Mouse (Mus musculus): ENCODE measurements at regions not wholly inside any gene's neighbourhood (a gene's known extent, or its start where the extent isn't known, plus 50 kb on each side); places are given as distances from the start of the nearest gene placed in this dataset.

DNA sequence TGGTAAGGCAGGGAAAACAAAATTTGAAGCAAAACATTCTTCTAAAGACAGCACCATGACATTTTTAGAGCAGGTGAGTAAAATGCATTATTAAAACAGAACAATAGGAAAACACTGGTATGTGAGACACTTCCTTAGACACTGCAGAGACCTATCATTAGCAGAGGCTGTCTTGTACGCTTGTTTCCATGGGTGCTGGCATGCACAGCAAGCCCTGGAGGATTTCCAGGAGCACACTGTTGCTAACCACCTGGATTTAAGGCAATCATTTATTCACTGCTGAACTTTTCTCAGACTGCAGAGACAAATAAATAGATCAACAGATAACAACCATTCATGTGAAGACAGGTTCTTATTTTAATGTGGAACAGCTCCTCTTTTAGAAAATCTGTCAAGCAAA, 127.7 kb downstream of the Pros1 start:
- WGBS: 73% methylated on average over 1 of the region's 1 CpGs

DNA sequence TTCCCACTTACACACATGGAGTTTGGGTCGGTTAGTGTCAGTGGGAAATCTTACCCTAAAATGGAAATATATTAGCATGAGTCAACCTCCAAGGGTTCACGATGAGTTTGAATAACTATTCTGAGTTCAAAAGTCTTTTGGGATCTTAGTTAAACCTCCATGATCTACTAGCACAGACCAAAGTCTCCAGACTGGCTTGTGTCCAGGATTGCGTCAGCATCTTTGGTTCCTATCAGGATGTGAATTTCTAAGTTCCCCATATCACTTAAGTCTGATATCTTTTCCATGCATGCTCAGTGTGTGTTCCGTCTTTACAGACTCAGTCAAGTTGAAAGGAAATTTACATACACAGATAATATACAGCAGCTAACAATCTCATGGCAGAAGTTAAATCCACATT, 128.5 kb downstream of the Pros1 start:
- no peak for ATAC-seq (ENCODE audit: low FRiP score, low read depth)
- Histone ChIP-seq H3K36me3 (no peaks in the 10 kb centered on the region), H3K27ac (no peak overlapping the region), H3K4me3 (no peak overlapping the region), H3K9ac (no peak overlapping the region), H3K9me3 (no peaks in the 10 kb centered on the region), H3K27me3 (replicated peaks) (no peaks in the 10 kb centered on the region), H3K4me2 (replicated peaks) (no peak overlapping the region), H3K4me1 (no peaks in the 10 kb centered on the region)
- 75% methylated on average over 4 of the region's 4 CpGs for WGBS

More for the DNA sequence above, 127.7 kb downstream of the Pros1 start:
- no peak overlapping the region for H3K9ac ChIP-seq
- no peaks in the 10 kb centered on the region for H3K4me1 ChIP-seq
- H3K4me3 ChIP-seq: no peak overlapping the region
- H3K27ac ChIP-seq: no peak overlapping the region
- H3K36me3 ChIP-seq: no peaks in the 10 kb centered on the region
- no peaks in the 10 kb centered on the region for H3K27me3 ChIP-seq (replicated peaks)
- H3K4me2 ChIP-seq (replicated peaks): no peak overlapping the region
- H3K9me3 ChIP-seq: no peaks in the 10 kb centered on the region
- no peak for ATAC-seq (ENCODE audit: low FRiP score, low read depth)

DNA sequence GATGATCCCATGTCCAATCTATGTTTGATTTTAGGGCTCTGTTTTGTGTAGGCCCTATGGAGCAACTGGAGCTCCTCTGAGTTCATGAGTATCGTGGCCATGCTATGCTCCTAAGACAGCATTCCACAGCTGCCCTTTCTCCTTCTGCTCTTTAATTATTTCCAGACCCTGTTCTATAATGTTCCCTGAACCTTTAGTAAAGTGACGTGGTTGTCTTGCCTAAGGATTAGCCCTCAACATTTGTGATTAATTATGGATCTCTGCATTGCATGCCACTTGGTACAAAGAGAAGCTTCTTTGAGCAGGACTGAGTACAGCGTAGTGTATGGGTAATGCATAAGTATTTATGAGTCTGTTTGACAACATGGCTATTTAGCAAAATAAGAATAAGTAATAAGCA, 141.4 kb downstream of the Pros1 start:
- Histone ChIP-seq H3K27ac (no peak overlapping the region), H3K4me2 (replicated peaks) (no peak overlapping the region), H3K27me3 (replicated peaks) (no peaks in the 10 kb centered on the region), H3K36me3 (no peaks in the 10 kb centered on the region), H3K9me3 (no peaks in the 10 kb centered on the region), H3K4me1 (no peaks in the 10 kb centered on the region), H3K4me3 (no peak overlapping the region), H3K9ac (no peak overlapping the region)
- WGBS: 82% methylated on average over 3 of the region's 3 CpGs
- no peak for ATAC-seq (ENCODE audit: low FRiP score, low read depth)

DNA sequence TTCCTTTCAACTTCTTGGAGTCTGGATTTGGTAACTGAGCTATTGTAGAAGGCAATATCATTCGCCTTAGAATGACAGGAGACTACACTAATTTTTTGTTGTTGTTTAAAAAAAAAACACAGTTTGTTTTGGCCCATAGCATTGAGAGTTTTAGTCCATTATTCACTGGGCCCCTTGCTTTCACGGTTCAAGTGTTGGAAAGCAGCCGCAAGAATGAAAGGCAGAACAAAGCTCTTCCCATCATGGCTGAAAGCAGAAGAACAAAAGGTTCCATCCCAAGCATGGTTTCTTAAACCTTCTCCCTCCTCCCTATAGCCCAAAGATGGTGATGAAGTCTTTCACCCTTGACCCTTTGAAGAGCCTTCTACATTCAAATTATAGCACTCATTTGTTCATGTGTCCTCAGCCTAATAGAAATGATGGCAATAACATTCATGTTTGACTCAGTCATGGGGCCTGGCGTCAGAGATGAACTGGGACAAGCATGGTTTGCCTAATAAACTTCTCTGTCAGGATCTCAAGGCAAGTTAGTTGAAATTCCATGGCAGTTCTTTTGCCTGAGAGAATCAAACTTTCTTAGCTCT, 157.1 kb downstream of the Pros1 start:
- H3K9me3 ChIP-seq: no peaks in the 10 kb centered on the region
- no peak overlapping the region for H3K9ac ChIP-seq
- no peaks in the 10 kb centered on the region for H3K36me3 ChIP-seq
- no peak overlapping the region for H3K4me2 ChIP-seq (replicated peaks)
- no peak overlapping the region for H3K27ac ChIP-seq
- no peaks in the 10 kb centered on the region for H3K27me3 ChIP-seq (replicated peaks)
- no peak for ATAC-seq (ENCODE audit: low FRiP score, low read depth)
- no peaks in the 10 kb centered on the region for H3K4me1 ChIP-seq
- H3K4me3 ChIP-seq: no peak overlapping the region
- 29% methylated on average over 4 of the region's 4 CpGs for WGBS

DNA sequence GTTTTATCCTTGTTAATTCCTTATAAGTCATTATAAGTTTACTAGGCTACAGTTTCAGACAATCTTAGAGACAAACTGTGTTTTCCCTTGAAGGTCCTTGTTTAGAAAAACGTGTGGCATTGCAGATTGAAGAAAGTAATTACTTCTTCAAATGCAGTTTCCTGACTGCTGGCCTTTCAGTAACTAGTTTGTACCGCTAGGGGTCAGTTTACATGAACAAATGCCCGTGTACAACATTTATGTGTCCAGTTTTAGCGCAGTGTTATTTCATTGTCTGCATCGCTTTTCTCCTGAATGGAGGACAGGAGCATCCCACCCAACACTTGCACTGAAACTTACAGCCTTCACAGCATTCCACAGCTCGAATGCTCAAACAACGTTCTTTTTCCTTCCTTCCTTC, 160.3 kb downstream of the Pros1 start:
- 35% methylated on average over 7 of the region's 7 CpGs for WGBS
- H3K27ac ChIP-seq: no peak overlapping the region
- no peak overlapping the region for H3K4me2 ChIP-seq (replicated peaks)
- H3K27me3 ChIP-seq (replicated peaks): no peaks in the 10 kb centered on the region
- no peak overlapping the region for H3K4me3 ChIP-seq
- H3K36me3 ChIP-seq: no peaks in the 10 kb centered on the region
- H3K4me1 ChIP-seq: no peaks in the 10 kb centered on the region
- no peak for ATAC-seq (ENCODE audit: low FRiP score, low read depth)
- H3K9me3 ChIP-seq: no peaks in the 10 kb centered on the region
- no peak overlapping the region for H3K9ac ChIP-seq

DNA sequence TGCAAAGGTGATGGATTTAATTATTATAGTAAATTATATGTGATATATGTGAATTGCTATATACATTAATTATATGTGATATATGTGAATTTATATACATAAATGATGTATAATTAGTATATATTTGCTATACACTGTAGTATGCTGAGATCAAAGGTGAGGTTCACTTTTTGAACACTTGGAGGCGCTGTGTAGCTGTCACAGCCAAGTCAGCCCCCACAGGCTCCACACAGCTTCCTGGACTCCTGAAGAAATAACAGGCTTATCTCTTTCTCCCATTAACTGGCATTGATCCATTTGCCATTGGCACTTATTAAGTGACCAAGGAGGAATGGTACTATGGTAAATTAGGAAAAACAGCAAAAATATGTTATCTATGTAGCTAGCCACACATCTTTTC, 162.0 kb downstream of the Pros1 start:
- H3K9me3 ChIP-seq: no peaks in the 10 kb centered on the region
- H3K27me3 ChIP-seq (replicated peaks): no peaks in the 10 kb centered on the region
- H3K36me3 ChIP-seq: no peaks in the 10 kb centered on the region
- 27% methylated on average over 1 of the region's 1 CpGs for WGBS
- no peaks in the 10 kb centered on the region for H3K4me1 ChIP-seq
- peak; percentile 71; the same call in 1 of the 2 replicates for ATAC-seq (ENCODE audit: low FRiP score, low read depth)
- no peak overlapping the region for H3K27ac ChIP-seq
- H3K9ac ChIP-seq: no peak overlapping the region
- no peak overlapping the region for H3K4me2 ChIP-seq (replicated peaks)
- H3K4me3 ChIP-seq: no peak overlapping the region

DNA sequence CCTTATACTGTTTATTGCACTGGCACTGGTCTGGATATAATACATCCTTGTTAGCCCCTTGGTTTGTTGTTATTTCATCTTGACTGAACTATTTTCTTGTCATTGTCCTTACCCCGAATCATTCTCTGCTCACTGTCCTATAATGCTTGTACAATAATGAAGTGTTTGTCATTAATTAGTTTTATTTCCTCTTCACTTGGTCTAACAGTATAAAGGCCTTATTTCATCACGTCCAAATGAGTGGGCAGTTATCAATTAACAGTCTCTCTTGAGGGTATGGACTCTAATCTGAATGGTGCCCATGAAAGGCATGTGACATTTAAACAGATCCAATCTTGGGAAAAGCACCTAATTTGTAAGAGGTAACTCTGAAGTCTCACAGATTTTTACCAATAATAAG, 162.6 kb downstream of the Pros1 start:
- no peak overlapping the region for H3K4me2 ChIP-seq (replicated peaks)
- H3K4me3 ChIP-seq: no peak overlapping the region
- ATAC-seq (ENCODE audit: low FRiP score, low read depth): no peak
- 55% methylated on average over 2 of the region's 2 CpGs for WGBS
- no peak overlapping the region for H3K27ac ChIP-seq
- no peaks in the 10 kb centered on the region for H3K4me1 ChIP-seq
- no peaks in the 10 kb centered on the region for H3K27me3 ChIP-seq (replicated peaks)
- H3K9ac ChIP-seq: no peak overlapping the region
- no peaks in the 10 kb centered on the region for H3K9me3 ChIP-seq
- no peaks in the 10 kb centered on the region for H3K36me3 ChIP-seq

DNA sequence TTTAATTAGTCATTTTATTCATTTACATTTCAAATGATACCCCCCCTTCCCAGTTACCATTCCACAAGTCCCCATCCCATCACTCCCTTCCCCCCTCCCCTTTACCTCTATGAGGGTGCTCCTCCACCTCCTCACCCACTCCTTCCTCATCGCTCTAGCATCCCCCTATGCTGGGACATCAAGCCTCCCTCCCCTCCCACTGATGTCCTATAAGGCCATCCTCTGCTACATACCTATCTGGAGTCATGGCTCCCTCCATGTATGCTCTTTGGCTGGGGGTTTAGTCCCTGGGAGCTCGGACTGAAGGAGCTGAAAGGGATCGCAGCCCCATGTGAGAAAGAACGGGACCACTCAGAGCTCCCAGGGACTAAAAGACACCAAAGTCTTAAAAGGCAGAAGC, 176.3 kb downstream of the Pros1 start:
- peaks cover 17% of the 10 kb centered on the region; the same call in 1 of the 2 replicates for H3K4me1 ChIP-seq
- no peak overlapping the region for H3K4me3 ChIP-seq
- ATAC-seq (ENCODE audit: low FRiP score, low read depth): no peak
- WGBS: 79% methylated on average over 4 of the region's 4 CpGs
- H3K27me3 ChIP-seq (replicated peaks): no peaks in the 10 kb centered on the region
- no peaks in the 10 kb centered on the region for H3K36me3 ChIP-seq
- H3K27ac ChIP-seq: no peak overlapping the region
- H3K9me3 ChIP-seq: no peaks in the 10 kb centered on the region
- no peak overlapping the region for H3K9ac ChIP-seq
- no peak overlapping the region for H3K4me2 ChIP-seq (replicated peaks)

DNA sequence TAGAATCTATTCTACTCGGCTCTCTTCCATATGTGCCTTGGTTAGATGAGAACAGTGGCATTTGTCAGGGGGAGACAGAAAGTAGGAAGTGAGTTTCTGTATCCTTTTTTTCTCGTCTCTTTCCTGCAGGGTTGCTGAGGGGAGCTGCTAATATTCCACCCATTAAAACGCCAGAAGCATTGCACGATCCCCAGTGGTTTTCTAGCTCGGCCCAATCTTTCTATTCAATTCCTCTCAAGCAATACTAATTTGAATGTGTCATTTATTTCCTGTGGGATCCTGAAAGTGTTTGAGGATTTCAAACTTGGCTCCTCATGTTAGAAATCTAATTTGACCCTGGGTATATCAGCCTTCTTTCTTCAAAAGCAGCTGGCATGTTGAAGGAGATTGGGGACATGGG, 176.9 kb downstream of the Pros1 start:
- Histone ChIP-seq H3K4me3 (no peak overlapping the region), H3K27me3 (replicated peaks) (no peaks in the 10 kb centered on the region), H3K9me3 (no peaks in the 10 kb centered on the region), H3K36me3 (no peaks in the 10 kb centered on the region), H3K4me1 (peaks cover 17% of the 10 kb centered on the region; the same call in 1 of the 2 replicates), H3K4me2 (replicated peaks) (no peak overlapping the region), H3K27ac (no peak overlapping the region), H3K9ac (no peak overlapping the region)
- 27% methylated on average over 5 of the region's 5 CpGs for WGBS
- 0 out of 2 replicates have a peak, but pooled peaks have one; percentile 9 for ATAC-seq (ENCODE audit: low FRiP score, low read depth)

DNA sequence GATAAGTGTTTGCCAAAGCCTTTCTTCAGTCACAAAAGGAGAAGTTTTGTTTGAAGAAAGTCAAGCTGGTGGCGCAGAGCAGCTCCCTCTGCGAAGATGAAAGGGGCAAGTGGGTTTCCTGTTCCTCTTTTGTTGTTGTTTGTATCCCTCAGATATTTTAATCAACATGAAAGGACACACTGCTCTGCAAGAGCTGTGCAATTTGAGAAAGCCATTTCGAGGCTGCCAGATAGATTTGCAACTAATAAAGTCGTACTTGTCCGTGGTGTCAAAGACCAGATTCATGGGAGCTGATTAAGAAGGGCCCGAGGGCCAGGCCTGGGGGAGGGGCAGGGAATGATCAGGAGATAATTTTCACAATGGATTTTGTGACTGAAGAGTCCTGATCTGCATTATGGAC, 177.7 kb downstream of the Pros1 start:
- Histone ChIP-seq H3K4me1 (peaks cover 17% of the 10 kb centered on the region; the same call in 1 of the 2 replicates), H3K27ac (no peak overlapping the region), H3K4me3 (no peak overlapping the region), H3K4me2 (replicated peaks) (no peak overlapping the region), H3K27me3 (replicated peaks) (no peaks in the 10 kb centered on the region), H3K36me3 (no peaks in the 10 kb centered on the region), H3K9me3 (no peaks in the 10 kb centered on the region), H3K9ac (no peak overlapping the region)
- no peak for ATAC-seq (ENCODE audit: low FRiP score, low read depth)
- WGBS: 26% methylated on average over 6 of the region's 6 CpGs

DNA sequence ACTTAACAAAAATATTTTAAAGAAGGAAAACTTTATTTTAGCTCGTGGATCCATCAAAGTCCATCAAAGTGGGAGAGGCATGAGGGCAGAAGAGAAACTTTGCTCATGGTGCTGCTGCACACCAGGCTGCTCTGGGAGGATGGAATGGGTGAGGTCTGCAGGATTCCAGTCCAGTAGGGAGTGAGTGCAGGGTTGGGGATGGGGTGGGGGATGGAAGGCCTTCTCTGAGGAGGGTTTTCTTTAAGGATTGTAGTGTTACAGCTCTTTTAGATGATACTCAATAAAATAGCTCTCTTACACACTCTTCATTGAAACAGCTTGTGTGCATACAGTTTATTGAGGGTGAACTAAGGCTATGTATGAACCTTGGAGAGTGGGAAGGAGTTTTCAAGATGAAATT, 195.0 kb downstream of the Pros1 start:
- Histone ChIP-seq H3K27ac (no peak overlapping the region), H3K9me3 (no peaks in the 10 kb centered on the region), H3K9ac (no peak overlapping the region), H3K4me3 (no peak overlapping the region), H3K4me1 (no peaks in the 10 kb centered on the region), H3K4me2 (replicated peaks) (no peak overlapping the region), H3K36me3 (no peaks in the 10 kb centered on the region), H3K27me3 (replicated peaks) (no peaks in the 10 kb centered on the region)
- ATAC-seq (ENCODE audit: low FRiP score, low read depth): no peak
- 82% methylated on average over 1 of the region's 1 CpGs for WGBS

DNA sequence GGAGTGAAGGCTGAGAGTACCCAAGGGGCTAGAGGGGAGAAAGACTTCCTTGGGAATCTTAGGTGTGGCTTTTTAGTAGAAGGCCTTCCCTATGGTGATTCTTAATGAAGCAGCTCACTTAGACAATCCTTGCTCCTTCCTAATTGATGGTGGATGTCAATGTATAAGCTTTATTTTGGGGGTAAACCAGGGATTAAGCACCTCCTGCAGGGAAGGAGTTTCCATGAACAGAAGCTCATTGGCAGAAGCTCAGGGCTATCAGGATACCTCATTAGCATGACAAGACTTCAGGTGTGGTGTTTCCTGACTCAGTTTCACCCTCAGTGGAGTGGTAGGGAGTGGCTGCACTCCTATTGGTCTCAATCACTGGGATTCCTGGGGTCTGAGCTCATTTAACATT, 208.8 kb downstream of the Pros1 start:
- Histone ChIP-seq H3K36me3 (no peaks in the 10 kb centered on the region), H3K4me2 (replicated peaks) (no peak overlapping the region), H3K4me1 (no peaks in the 10 kb centered on the region), H3K9ac (no peak overlapping the region), H3K4me3 (no peak overlapping the region), H3K27ac (no peak overlapping the region), H3K9me3 (no peaks in the 10 kb centered on the region), H3K27me3 (replicated peaks) (no peaks in the 10 kb centered on the region)
- ATAC-seq (ENCODE audit: low FRiP score, low read depth): no peak

DNA sequence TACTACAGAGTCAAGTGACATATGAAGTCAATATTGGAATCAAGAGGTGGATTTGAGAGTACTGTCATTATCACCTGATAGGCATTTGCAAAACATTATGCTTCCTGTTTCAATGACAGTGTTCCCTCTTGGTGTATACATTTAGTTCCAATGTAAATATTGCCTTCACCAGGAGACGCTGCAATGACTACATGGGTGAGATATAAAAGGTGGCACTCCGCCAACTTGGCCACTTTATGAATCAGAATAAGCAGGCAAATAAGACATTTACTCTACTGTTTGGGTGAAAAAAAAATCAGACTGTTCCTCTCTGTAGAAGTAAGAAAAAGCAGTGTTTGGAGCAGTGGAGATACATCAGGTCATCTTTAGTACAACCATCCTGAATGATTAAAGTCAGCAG, 215.9 kb downstream of the Pros1 start:
- ATAC-seq (ENCODE audit: low FRiP score, low read depth): no peak
- Histone ChIP-seq H3K27me3 (replicated peaks) (no peaks in the 10 kb centered on the region), H3K36me3 (no peaks in the 10 kb centered on the region), H3K4me3 (no peak overlapping the region), H3K9ac (no peak overlapping the region), H3K4me1 (no peaks in the 10 kb centered on the region), H3K4me2 (replicated peaks) (no peak overlapping the region), H3K9me3 (no peaks in the 10 kb centered on the region), H3K27ac (no peak overlapping the region)
- WGBS: 85% methylated on average over 2 of the region's 2 CpGs
